Mouse (Mus musculus) thymus, adult 2 months (tissue): ENCODE data around the gene Calm1.

Source experiments
- CTCF ChIP-seq: fragments of 200-500 bp; IDR thresholded peaks from 2 replicates; pipeline ENCODE4 v1.5.1; 2012; ENCODE audit warnings: mild to moderate bottlenecking, control low read depth, low read length, moderate library complexity, borderline replicate concordance; ENCODE audit not compliant: control insufficient read depth, poor library complexity, insufficient read depth; ENCODE audit errors: extremely low read depth
- POLR2A ChIP-seq: fragments of 200-500 bp; IDR thresholded peaks from 2 replicates; pipeline ENCODE4 v1.6.1; 2012; ENCODE audit warnings: mild to moderate bottlenecking, low read length, control low read depth, moderate library complexity; ENCODE audit not compliant: control insufficient read depth, poor library complexity, insufficient read depth; ENCODE audit errors: extremely low read depth

GRCm38 (mm10) chr12:100167502-100167901 is 31.7 kb upstream of the Calm1 start:
- TF ChIP-seq POLR2A = no peak
- no peak for TF ChIP-seq CTCF
